Mouse (Mus musculus) adipocyte (in vitro differentiated cells): ENCODE results near the gene Ctdspl2.
A peak's percentile ranks its signal among the peaks of the same experiment; 100 is the strongest.
"Not testable (repeated sequence)": the region's sequence is repeated elsewhere in the genome, so short reads cannot be mapped to it uniquely, and the experiment has no call there.

Source experiments
- DNase-seq: peaks from one replicate; pipeline ENCODE4 v3.0.0-alpha.2; 2016; ENCODE audit warnings: low spot score

Ctdspl2 gene

GRCm38 (mm10) chr2:121955765-121956223 is at the start of gene Ctdspl2, which contains the start of gene Mageb3:
Gene Ctdspl2, plus strand, starts transcription at chr2:121956001.
Gene Mageb3, minus strand, starts transcription at chr2:121956092.
- peak; percentile 94 for DNase-seq

- DNase-seq, result no peak
These were observed 45.8 kb upstream of the Ctdspl2 start for GRCm38 (mm10) chr2:121909975-121910374.

- DNase-seq, result no peak
These were observed 39.5 kb upstream of the Ctdspl2 start for GRCm38 (mm10) chr2:121916047-121916970.

GRCm38 (mm10) chr2:121937624-121938023 is 18.2 kb upstream of the Ctdspl2 start:
- not testable (repeated sequence) for DNase-seq

GRCm38 (mm10) chr2:121943364-121943763 is 12.4 kb upstream of the Ctdspl2 start:
- DNase-seq, result no peak

- DNase-seq, result no peak
These were observed 687 bp upstream of the Ctdspl2 start for GRCm38 (mm10) chr2:121954971-121955656.

GRCm38 (mm10) chr2:121956224-121957018 is 620 bp downstream of the Ctdspl2 start:
- peak; percentile 97 for DNase-seq

- DNase-seq, result peak; percentile 34
These were observed 1.5 kb downstream of the Ctdspl2 start for GRCm38 (mm10) chr2:121957216-121957792.

- peak; percentile 47 for DNase-seq
These were observed 39.9 kb downstream of the Ctdspl2 start for GRCm38 (mm10) chr2:121995738-121996137.

- no peak for DNase-seq
These were observed 53.0 kb downstream of the Ctdspl2 start for GRCm38 (mm10) chr2:122008832-122009231.

- DNase-seq, result no peak
These were observed 55.6 kb downstream of the Ctdspl2 start for GRCm38 (mm10) chr2:122011441-122011840.

- no peak for DNase-seq
These were observed 62.9 kb downstream of the Ctdspl2 start for GRCm38 (mm10) chr2:122018705-122019104.

- DNase-seq, result no peak
These were observed 66.5 kb downstream of the Ctdspl2 start for GRCm38 (mm10) chr2:122022284-122022683.

- not testable (repeated sequence) for DNase-seq
These were observed 71.3 kb downstream of the Ctdspl2 start for GRCm38 (mm10) chr2:122027091-122027490.

GRCm38 (mm10) chr2:122027862-122028755 is 72.3 kb downstream of the Ctdspl2 start, which contains the start of gene Eif3j1:
Gene Eif3j1, plus strand, starts transcription at chr2:122028546.
- peak; percentile 90 for DNase-seq

- peak; percentile 66 for DNase-seq
These were observed 73.2 kb downstream of the Ctdspl2 start for GRCm38 (mm10) chr2:122028756-122029700.

- DNase-seq, result no peak
These were observed 76.2 kb downstream of the Ctdspl2 start for GRCm38 (mm10) chr2:122031970-122032369.

- DNase-seq, result no peak
These were observed 80.3 kb downstream of the Ctdspl2 start for GRCm38 (mm10) chr2:122036064-122036463.

- no peak for DNase-seq
These were observed 88.1 kb downstream of the Ctdspl2 start for GRCm38 (mm10) chr2:122043926-122044325.
